Mouse (Mus musculus): ENCODE measurements around the gene Nrxn1.

GRCm38 (mm10) chr17:90362169-90362568 is 730.7 kb downstream of the Nrxn1 start:
- TF ChIP-seq POLR2A (IDR thresholded peaks at IDR 0.05; ENCODE audit: control insufficient read depth, extremely low read depth, insufficient read depth, low read length, poor library complexity) = no peak
- TF ChIP-seq CTCF (IDR thresholded peaks at IDR 0.05; ENCODE audit: borderline replicate concordance, control insufficient read depth, extremely low read depth, insufficient read depth, low read length, poor library complexity) = no peak

Measured in thymus, adult 2 months (tissue).